Mouse (Mus musculus): ENCODE results near the gene Gnaq. TPM values are rescaled to one million over a fixed set of nuclear protein-coding genes. Genes with fewer than 3 reads are reported as not detected.
"Not testable (repeated sequence)": the region's sequence is repeated elsewhere in the genome, so short reads cannot be mapped to it uniquely, and the experiment has no call there.

Gnaq gene
- polyA plus RNA-seq, 1 experiment = 96.5 TPM

DNA sequence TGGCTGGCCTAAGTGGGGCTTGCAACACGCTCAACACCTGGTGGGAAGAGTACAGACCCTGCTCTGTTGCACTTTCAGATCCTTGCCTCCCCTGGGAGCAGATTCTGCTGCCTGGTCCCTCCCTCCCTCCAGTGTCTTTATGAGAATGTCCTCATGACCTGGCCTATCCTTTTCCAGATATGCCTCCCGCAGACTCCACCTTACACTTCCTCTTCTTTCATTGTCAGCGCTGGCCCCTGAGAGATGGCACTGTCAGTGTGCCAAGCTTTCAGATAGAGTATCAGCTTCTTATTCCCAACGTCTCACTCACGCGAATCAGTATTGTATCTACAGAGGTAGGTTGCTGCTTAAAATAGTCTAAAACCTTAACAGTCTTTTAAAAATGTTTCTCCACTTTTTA, 129.0 kb downstream of the Gnaq start:
- H3K4me3 ChIP-seq (ENCODE audit: insufficient read depth, low read length) = no peak overlapping the region
- H3K4me1 ChIP-seq (ENCODE audit: control insufficient read depth, insufficient read depth, low read length) = peaks cover 23% of the 10 kb centered on the region
- no peak for TF ChIP-seq POLR2A (IDR thresholded peaks at IDR 0.05; ENCODE audit: borderline replicate concordance, low read depth, low read length)
- no peak for TF ChIP-seq CTCF (IDR thresholded peaks at IDR 0.05; ENCODE audit: low read depth, low read length)
- H3K27ac ChIP-seq (ENCODE audit: insufficient read depth, low read depth, low read length) = no peak overlapping the region

DNA sequence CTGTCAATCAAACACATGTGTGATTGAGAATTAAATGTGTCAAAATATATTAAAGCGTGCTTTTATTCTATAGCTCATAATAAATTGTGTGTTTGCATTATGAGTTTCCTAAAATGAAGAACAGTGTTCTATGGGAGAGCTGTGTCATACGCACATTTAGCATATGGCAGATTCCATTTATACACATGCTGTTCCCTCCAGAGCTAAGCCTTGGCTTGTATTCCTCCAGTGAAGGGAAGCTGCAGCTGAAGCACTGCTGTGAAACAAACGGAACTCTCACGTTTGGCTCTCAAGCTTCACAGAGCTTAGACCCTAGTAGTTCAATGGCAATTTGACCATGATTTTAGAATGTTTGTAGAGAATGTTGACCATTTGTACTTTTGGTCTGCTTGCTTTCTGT, 129.7 kb downstream of the Gnaq start:
- TF ChIP-seq POLR2A (IDR thresholded peaks at IDR 0.05; ENCODE audit: borderline replicate concordance, low read depth, low read length) (no peak), CTCF (IDR thresholded peaks at IDR 0.05; ENCODE audit: low read depth, low read length) (no peak)
- Histone ChIP-seq H3K4me1 (ENCODE audit: control insufficient read depth, insufficient read depth, low read length) (peaks cover 23% of the 10 kb centered on the region), H3K4me3 (ENCODE audit: insufficient read depth, low read length) (no peak overlapping the region), H3K27ac (ENCODE audit: insufficient read depth, low read depth, low read length) (no peak overlapping the region)

DNA sequence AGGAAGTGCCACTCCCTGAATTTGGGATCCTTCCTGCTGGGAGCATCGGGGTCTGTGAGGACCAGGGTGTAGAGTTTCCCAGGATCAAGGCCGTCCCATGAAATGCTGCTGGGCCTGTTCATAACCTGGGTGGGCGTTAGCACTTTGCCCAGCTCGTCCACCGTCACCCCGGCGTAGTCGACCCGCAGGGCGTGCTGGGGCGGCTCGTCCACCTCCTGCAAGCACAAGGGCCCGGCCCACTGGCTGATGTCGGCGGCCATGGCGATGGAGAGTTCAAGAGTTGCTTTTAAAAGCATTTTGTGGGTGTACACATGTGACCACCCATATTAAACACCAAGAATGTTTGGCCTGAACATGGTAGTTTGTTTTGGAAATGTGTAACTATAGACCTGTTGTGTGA, 134.7 kb downstream of the Gnaq start:
- not testable (repeated sequence) for H3K4me3 ChIP-seq (ENCODE audit: insufficient read depth, low read length); H3K27ac ChIP-seq (ENCODE audit: insufficient read depth, low read depth, low read length)
- H3K4me1 ChIP-seq (ENCODE audit: control insufficient read depth, insufficient read depth, low read length) = peaks cover 14% of the 10 kb centered on the region

DNA sequence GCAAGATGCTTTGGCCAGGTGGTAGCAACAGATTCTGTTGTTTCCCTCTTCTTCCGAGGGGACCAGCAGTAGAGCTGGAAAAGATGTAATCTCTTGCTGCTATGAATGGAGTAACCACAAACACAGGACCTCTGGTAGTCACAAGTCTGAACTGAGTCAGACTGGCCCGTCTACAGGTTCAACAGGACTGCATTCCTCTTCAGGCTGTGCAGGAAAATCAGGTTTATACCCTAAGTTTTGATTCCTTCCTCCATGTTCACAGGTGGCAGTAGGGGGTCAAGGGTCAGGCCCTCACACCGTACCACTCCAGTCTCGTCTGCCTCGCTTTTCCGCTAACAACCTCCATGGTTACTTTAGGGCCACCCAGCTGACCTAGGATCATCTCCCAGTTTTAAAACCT, 137.6 kb downstream of the Gnaq start:
- TF ChIP-seq POLR2A (IDR thresholded peaks at IDR 0.05; ENCODE audit: borderline replicate concordance, low read depth, low read length) (no peak), CTCF (IDR thresholded peaks at IDR 0.05; ENCODE audit: low read depth, low read length) (no peak)
- Histone ChIP-seq H3K27ac (ENCODE audit: insufficient read depth, low read depth, low read length) (no peak overlapping the region), H3K4me3 (ENCODE audit: insufficient read depth, low read length) (no peak overlapping the region), H3K4me1 (ENCODE audit: control insufficient read depth, insufficient read depth, low read length) (peaks cover 32% of the 10 kb centered on the region)

DNA sequence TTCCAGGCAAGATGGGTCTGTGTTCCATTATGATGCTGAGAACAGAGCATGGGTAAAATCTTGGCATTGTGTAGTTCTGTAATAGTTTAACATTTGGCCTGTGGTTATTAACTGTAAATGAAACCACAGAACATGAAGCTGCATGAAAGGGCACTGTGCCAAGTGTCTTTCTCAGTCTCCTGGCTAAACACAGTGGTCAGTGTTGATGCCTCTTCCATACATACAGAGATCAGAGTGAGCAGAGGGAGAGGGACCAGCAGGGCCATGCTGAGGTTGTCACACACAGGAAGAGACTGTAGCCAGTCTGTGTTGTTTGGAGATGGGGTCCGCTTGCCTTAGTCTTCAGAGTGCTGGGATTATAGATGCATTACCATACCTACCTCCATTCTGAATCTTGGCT, 138.4 kb downstream of the Gnaq start:
- peaks cover 32% of the 10 kb centered on the region for H3K4me1 ChIP-seq (ENCODE audit: control insufficient read depth, insufficient read depth, low read length)
- TF ChIP-seq CTCF (IDR thresholded peaks at IDR 0.05; ENCODE audit: low read depth, low read length) = no peak
- H3K27ac ChIP-seq (ENCODE audit: insufficient read depth, low read depth, low read length) = no peak overlapping the region
- no peak overlapping the region for H3K4me3 ChIP-seq (ENCODE audit: insufficient read depth, low read length)

DNA sequence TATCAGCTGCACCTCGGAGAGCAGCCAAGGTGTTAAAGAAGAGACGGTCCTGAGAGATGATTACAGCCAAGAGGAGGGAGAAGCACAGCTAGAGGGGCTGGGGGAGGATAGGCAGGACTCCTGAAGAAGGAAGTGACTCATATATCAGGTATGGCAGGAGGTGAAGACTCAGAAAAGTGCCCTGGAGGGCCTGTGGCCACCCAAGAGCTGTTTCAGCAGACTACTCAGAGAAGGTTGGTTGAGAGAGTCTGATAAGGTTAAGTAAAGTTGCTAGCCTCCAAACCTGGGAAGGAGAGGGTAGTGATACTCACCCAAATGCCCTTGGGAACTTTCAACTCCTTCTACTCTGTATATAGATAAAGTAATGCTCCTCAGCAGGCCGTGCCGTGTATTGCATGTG, 140.4 kb downstream of the Gnaq start:
- Histone ChIP-seq H3K27ac (ENCODE audit: insufficient read depth, low read depth, low read length) (no peak overlapping the region), H3K4me3 (ENCODE audit: insufficient read depth, low read length) (no peak overlapping the region), H3K4me1 (ENCODE audit: control insufficient read depth, insufficient read depth, low read length) (peaks cover 32% of the 10 kb centered on the region)
- TF ChIP-seq POLR2A (IDR thresholded peaks at IDR 0.05; ENCODE audit: borderline replicate concordance, low read depth, low read length) (no peak), CTCF (IDR thresholded peaks at IDR 0.05; ENCODE audit: low read depth, low read length) (no peak)

DNA sequence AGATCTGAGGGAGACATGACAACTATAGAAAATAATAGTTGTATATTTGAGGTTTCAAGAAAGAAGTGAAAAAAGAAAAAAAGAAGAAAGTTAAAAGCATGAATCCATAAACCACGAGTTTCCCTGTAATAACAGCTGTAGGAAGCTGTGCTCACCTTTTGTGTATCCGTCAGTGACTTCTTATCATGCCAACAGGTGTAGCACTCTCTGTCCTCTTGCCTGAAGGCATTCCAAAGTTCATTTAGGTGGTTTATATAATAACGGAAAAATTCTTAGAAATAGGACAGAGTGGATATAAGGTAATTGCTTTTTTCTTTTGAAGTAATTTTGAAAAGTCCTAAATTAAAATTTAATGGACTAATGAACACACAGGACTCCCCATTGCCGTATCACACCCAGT, 147.6 kb downstream of the Gnaq start:
- Histone ChIP-seq H3K27ac (ENCODE audit: insufficient read depth, low read depth, low read length) (no peak overlapping the region), H3K4me3 (ENCODE audit: insufficient read depth, low read length) (no peak overlapping the region), H3K4me1 (ENCODE audit: control insufficient read depth, insufficient read depth, low read length) (peaks cover 9% of the 10 kb centered on the region)
- TF ChIP-seq POLR2A (IDR thresholded peaks at IDR 0.05; ENCODE audit: borderline replicate concordance, low read depth, low read length) (no peak), CTCF (IDR thresholded peaks at IDR 0.05; ENCODE audit: low read depth, low read length) (no peak)

DNA sequence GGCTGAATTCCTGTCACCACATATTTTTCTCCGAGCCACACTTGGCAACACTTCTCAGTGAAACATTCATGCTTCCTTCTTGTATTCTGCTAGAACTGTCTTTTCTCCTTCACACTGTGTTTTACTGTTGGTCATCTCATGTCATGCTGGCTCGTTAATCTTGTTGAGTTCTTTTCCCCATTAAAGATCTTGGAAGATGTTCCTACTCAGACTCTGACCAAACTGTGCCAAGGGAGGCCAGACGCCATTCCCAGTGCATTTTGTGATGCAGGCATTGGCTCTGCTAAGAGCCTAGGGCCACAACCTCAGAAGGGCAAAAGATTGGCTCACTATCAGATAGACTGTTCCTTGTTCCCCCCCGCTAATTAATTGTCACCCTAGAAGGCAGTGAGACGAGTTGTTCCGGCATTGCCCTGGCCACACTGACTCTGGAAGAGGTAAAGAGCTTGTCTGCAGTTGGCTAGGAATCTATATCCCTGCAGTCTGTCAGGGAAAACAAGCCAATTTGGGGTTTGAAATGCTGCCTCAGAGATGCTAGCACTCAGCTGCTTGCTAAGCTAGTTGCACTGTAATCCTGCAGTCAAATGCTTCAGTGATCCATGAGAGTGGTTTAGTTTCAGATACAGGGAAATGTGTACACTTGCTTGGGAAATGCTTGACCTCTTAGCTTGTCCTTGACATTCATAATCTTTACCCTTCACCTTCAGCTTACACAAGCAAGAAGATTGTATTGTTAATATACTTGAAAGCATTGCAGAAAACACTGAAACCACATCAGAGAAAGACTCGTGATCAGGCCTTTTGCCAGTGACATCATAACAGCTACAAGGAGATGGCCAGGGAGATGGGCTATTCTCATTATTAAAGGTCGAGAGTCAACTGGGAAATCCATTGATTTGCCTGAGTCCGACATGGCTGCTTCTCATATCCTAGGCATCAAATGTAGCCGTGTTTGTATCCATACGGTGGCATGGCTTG, 152.7 kb downstream of the Gnaq start:
- TF ChIP-seq CTCF (IDR thresholded peaks at IDR 0.05; ENCODE audit: low read depth, low read length) (no peak), POLR2A (IDR thresholded peaks at IDR 0.05; ENCODE audit: borderline replicate concordance, low read depth, low read length) (no peak)
- H3K27ac ChIP-seq (ENCODE audit: insufficient read depth, low read depth, low read length) = no peak overlapping the region

DNA sequence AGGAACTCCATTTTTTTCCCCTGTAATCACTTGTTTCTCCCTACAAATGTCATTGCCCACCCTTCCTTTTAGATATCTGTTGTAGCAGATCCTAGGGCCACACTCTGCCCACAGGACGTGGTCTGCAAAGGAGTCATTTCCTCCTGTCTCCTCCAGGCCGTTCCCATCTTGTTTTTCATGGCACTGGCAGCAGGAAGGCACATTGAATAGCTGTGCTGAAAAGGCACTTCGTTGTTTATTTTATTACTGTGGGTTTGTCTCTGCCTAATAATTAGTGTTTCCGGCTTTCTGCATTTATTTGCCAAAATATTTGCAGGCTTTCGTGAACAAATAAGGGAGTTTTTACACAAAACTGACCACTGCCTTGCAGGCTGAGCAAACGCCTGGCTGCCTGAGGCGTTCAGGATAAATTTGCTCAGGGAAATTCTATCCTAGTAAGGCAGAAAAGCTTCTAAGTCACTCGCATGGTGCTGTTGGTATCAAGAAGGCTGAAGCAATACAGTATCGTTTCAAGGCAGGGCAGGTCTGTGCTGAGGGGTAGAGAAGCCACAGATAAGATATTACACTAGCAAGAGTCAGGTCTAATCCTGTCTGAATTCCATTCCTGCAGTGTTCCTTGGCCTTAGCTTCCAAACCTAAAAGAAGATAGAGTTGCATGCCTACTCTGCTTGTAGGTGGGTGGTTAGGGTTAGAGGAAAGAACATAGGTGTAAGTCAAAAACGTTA, 154.0 kb downstream of the Gnaq start:
- TF ChIP-seq POLR2A (IDR thresholded peaks at IDR 0.05; ENCODE audit: borderline replicate concordance, low read depth, low read length) (no peak), CTCF (IDR thresholded peaks at IDR 0.05; ENCODE audit: low read depth, low read length) (no peak)
- Histone ChIP-seq H3K27ac (ENCODE audit: insufficient read depth, low read depth, low read length) (no peak overlapping the region), H3K4me3 (ENCODE audit: insufficient read depth, low read length) (no peak overlapping the region), H3K4me1 (ENCODE audit: control insufficient read depth, insufficient read depth, low read length) (peaks cover 20% of the 10 kb centered on the region)

More for the DNA sequence above, 152.7 kb downstream of the Gnaq start:
- Histone ChIP-seq H3K4me1 (ENCODE audit: control insufficient read depth, insufficient read depth, low read length) (peaks cover 20% of the 10 kb centered on the region), H3K4me3 (ENCODE audit: insufficient read depth, low read length) (no peak overlapping the region)

DNA sequence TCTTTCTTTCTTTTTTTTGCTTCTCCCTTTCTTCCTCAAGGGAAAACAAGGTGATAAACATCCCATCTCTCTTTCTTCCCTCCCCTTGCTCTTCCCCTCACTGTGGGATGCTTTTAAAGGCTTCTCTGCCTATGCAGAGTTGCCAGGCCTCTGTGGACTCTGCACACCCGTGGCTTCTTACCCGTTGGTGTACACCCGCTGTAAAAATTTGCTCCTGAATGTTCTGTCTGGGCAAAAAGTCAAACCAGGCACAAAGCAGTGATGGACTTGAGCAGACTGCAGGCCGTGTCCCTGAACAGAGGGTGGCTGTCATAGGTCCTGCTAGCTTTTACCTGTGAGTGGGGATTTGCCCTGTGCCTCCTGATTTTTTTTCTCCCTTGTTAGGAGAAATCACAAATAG, 154.7 kb downstream of the Gnaq start:
- H3K4me3 ChIP-seq (ENCODE audit: insufficient read depth, low read length) = no peak overlapping the region
- peaks cover 23% of the 10 kb centered on the region for H3K4me1 ChIP-seq (ENCODE audit: control insufficient read depth, insufficient read depth, low read length)
- no peak for TF ChIP-seq POLR2A (IDR thresholded peaks at IDR 0.05; ENCODE audit: borderline replicate concordance, low read depth, low read length)
- no peak for TF ChIP-seq CTCF (IDR thresholded peaks at IDR 0.05; ENCODE audit: low read depth, low read length)
- no peak overlapping the region for H3K27ac ChIP-seq (ENCODE audit: insufficient read depth, low read depth, low read length)

All from bone marrow macrophage, adult 2 months (primary cell).